Mouse (Mus musculus) midbrain, embryonic 14.5 days (tissue): ENCODE measurements at regions not wholly inside any gene's neighbourhood (a gene's known extent, or its start where the extent isn't known, plus 50 kb on each side); places are given as distances from the start of the nearest gene placed in this dataset.

Experiments used
- ATAC-seq: fragments of 200-750 bp; cut with Nextera tagmentation; 2 replicates; pipeline ENCODE4 v1.8.0; 2017; ENCODE audit warnings: moderate number of reproducible peaks, moderate library complexity; ENCODE audit not compliant: low FRiP score, low TSS enrichment
- DNase-seq: peaks from one replicate; pipeline ENCODE4 v3.0.0-alpha.2; 2015
- H3K27ac ChIP-seq: fragments of 300-500 bp; sonication (generic); replicated peaks from 2 replicates; pipeline ENCODE4 v1.5.1; 2014; ENCODE audit warnings: mild to moderate bottlenecking, low read depth, low read length, moderate library complexity
- H3K27me3 ChIP-seq: fragments of 300-500 bp; sonication (generic); 2 replicates; pipeline ENCODE4 v1.6.1; 2014; ENCODE audit warnings: low read length, control low read depth, mixed read lengths; ENCODE audit not compliant: control insufficient read depth, insufficient read depth
- H3K36me3 ChIP-seq: fragments of 300-500 bp; sonication (generic); 2 replicates; pipeline ENCODE4 v1.6.1; 2014; ENCODE audit warnings: low read length, control low read depth; ENCODE audit not compliant: control insufficient read depth, insufficient read depth
- H3K4me1 ChIP-seq: fragments of 300-500 bp; sonication (generic); 2 replicates; pipeline ENCODE4 v1.6.1; 2014; ENCODE audit warnings: mild to moderate bottlenecking, antibody characterized with exemption, low read length, control low read depth; ENCODE audit not compliant: control insufficient read depth, insufficient read depth
- H3K4me2 ChIP-seq: fragments of 300-500 bp; sonication (generic); 2 replicates; pipeline ENCODE4 v1.6.1; 2014; ENCODE audit warnings: mild to moderate bottlenecking, low read length, moderate library complexity
- H3K4me3 ChIP-seq: fragments of 300-500 bp; sonication (generic); replicated peaks from 2 replicates; pipeline ENCODE4 v1.5.1; 2014; ENCODE audit warnings: low read depth, low read length
- H3K9ac ChIP-seq: fragments of 300-500 bp; sonication (generic); replicated peaks from 2 replicates; pipeline ENCODE4 v1.6.1; 2014; ENCODE audit warnings: mild to moderate bottlenecking, low read length, moderate library complexity
- H3K9me3 ChIP-seq: fragments of 300-500 bp; sonication (generic); 2 replicates; pipeline ENCODE4 v1.6.1; 2016; ENCODE audit warnings: low read length, control low read depth, mixed read lengths; ENCODE audit not compliant: control insufficient read depth
- WGBS: fragments of 180-500 bp; shearing (Covaris S2); extraction: QIAGEN DNeasy Blood & Tissue Kit; methylation state at CpG from one replicate; pipeline ENCODE4 v1.1.7; 2014; 5-methylcytosine and 5-hydroxymethylcytosine counted together

GRCm38 (mm10) chr17:62378868-62379417, 502.2 kb downstream of the Efna5 start:
- Histone ChIP-seq H3K4me3 (no peak overlapping the region), H3K4me1 (no peaks in the 10 kb centered on the region), H3K9me3 (no peaks in the 10 kb centered on the region), H3K9ac (no peak overlapping the region), H3K27me3 (no peaks in the 10 kb centered on the region), H3K4me2 (no peak overlapping the region), H3K36me3 (no peaks in the 10 kb centered on the region), H3K27ac (no peak overlapping the region)
- 90% methylated on average over 8 of the region's 8 CpGs for WGBS
- ATAC-seq (no peak), DNase-seq (no peak)

- H3K27me3 ChIP-seq, result no peaks in the 10 kb centered on the region
- no peak for ATAC-seq
- no peak for DNase-seq
- H3K9ac ChIP-seq, result no peak overlapping the region
- H3K27ac ChIP-seq, result no peak overlapping the region
- 90% methylated on average over 3 of the region's 3 CpGs for WGBS
- H3K4me1 ChIP-seq, result no peaks in the 10 kb centered on the region
- H3K4me2 ChIP-seq, result no peak overlapping the region
- H3K9me3 ChIP-seq, result no peaks in the 10 kb centered on the region
- no peak overlapping the region for H3K4me3 ChIP-seq
- no peaks in the 10 kb centered on the region for H3K36me3 ChIP-seq
Measured at GRCm38 (mm10) chr17:62369100-62369499, 512.0 kb downstream of the Efna5 start.

- Histone ChIP-seq H3K4me2 (no peak overlapping the region), H3K4me3 (no peak overlapping the region), H3K27ac (no peak overlapping the region), H3K4me1 (no peaks in the 10 kb centered on the region), H3K9ac (no peak overlapping the region), H3K9me3 (no peaks in the 10 kb centered on the region), H3K36me3 (no peaks in the 10 kb centered on the region), H3K27me3 (no peaks in the 10 kb centered on the region)
- 83% methylated on average over 4 of the region's 4 CpGs for WGBS
- no peak for ATAC-seq
- no peak for DNase-seq
Measured at GRCm38 (mm10) chr17:62367937-62368336, 513.2 kb downstream of the Efna5 start.

- no peak overlapping the region for H3K4me2 ChIP-seq
- ATAC-seq (no peak), DNase-seq (no peak)
- H3K9me3 ChIP-seq, result no peaks in the 10 kb centered on the region
- no peak overlapping the region for H3K4me3 ChIP-seq
- H3K36me3 ChIP-seq, result no peaks in the 10 kb centered on the region
- no peaks in the 10 kb centered on the region for H3K27me3 ChIP-seq
- no peaks in the 10 kb centered on the region for H3K4me1 ChIP-seq
- no peak overlapping the region for H3K9ac ChIP-seq
- H3K27ac ChIP-seq, result no peak overlapping the region
Measured at GRCm38 (mm10) chr17:62358323-62358722, 522.8 kb downstream of the Efna5 start.

- peak; percentile 50 for DNase-seq
Measured at GRCm38 (mm10) chr17:62337890-62338557, 543.1 kb downstream of the Efna5 start.

GRCm38 (mm10) chr17:62330226-62330625, 550.9 kb downstream of the Efna5 start:
- Histone ChIP-seq H3K9ac (no peak overlapping the region), H3K4me1 (no peaks in the 10 kb centered on the region), H3K27ac (no peak overlapping the region), H3K4me2 (no peak overlapping the region), H3K4me3 (no peak overlapping the region), H3K36me3 (no peaks in the 10 kb centered on the region), H3K27me3 (no peaks in the 10 kb centered on the region), H3K9me3 (no peaks in the 10 kb centered on the region)
- WGBS, result 82% methylated on average over 4 of the region's 4 CpGs
- DNase-seq (no peak), ATAC-seq (no peak)

More at GRCm38 (mm10) chr17:62337890-62338557, 543.1 kb downstream of the Efna5 start:
- 28% methylated on average over 10 of the region's 10 CpGs for WGBS
- H3K36me3 ChIP-seq, result no peaks in the 10 kb centered on the region
- peak; percentile 72 for ATAC-seq
- H3K27me3 ChIP-seq, result no peaks in the 10 kb centered on the region
- no peak overlapping the region for H3K27ac ChIP-seq
- H3K4me2 ChIP-seq, result no peak overlapping the region
- H3K4me3 ChIP-seq, result no peak overlapping the region
- H3K9me3 ChIP-seq, result no peaks in the 10 kb centered on the region
- H3K4me1 ChIP-seq, result no peaks in the 10 kb centered on the region
- H3K9ac ChIP-seq, result no peak overlapping the region

GRCm38 (mm10) chr17:62326844-62327243, 554.3 kb downstream of the Efna5 start:
- Histone ChIP-seq H3K9ac (no peak overlapping the region), H3K9me3 (no peaks in the 10 kb centered on the region), H3K4me1 (no peaks in the 10 kb centered on the region), H3K36me3 (no peaks in the 10 kb centered on the region), H3K27me3 (no peaks in the 10 kb centered on the region), H3K27ac (no peak overlapping the region), H3K4me2 (no peak overlapping the region), H3K4me3 (no peak overlapping the region)
- ATAC-seq (no peak), DNase-seq (no peak)

DNA sequence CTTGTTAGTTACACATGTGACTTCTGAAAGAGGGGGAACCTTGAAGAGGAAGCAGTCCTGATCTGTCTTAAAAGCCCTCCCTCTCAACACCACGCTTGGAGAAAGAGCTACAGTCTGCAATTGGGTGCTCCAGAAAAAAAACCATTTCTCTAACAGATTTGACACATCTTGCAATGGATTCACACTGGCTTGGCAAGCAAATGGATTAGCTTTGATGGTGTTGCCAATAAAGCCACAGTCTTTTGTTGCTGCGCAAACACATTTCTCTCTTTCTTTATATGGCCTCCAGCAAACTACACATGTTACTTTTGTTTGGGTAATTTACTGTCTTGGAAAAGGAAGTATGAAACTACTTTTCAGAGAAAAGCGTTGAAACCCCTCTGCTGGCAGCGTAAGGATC, 562.1 kb downstream of the Efna5 start:
- H3K9me3 ChIP-seq, result no peaks in the 10 kb centered on the region
- H3K4me2 ChIP-seq, result no peak overlapping the region
- H3K27ac ChIP-seq, result no peak overlapping the region
- H3K36me3 ChIP-seq, result no peaks in the 10 kb centered on the region
- H3K4me1 ChIP-seq, result no peaks in the 10 kb centered on the region
- WGBS, result 85% methylated on average over 4 of the region's 4 CpGs
- ATAC-seq (no peak), DNase-seq (no peak)
- no peak overlapping the region for H3K4me3 ChIP-seq
- no peaks in the 10 kb centered on the region for H3K27me3 ChIP-seq
- no peak overlapping the region for H3K9ac ChIP-seq

DNA sequence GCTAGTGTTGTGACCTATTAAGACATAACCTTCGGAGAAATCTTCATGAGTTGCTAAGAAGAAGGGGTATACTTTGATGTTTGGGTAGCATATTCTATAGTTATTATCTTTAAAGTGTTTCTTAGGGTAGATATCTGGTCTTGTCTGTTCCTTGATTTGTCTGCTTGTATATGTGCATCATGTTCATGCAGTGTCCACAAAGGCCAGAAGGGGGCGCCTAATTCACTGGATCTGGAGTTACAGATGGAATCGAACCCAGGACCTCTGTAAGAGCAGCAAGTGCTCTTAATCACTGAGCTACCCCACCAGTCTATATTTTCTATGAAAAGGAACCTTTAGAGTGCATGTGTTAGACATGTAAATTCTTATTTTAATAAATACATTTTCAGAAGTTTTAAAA, 571.1 kb downstream of the Efna5 start:
- no peaks in the 10 kb centered on the region for H3K27me3 ChIP-seq

More for the DNA sequence above, 571.1 kb downstream of the Efna5 start:
- no peak overlapping the region for H3K9ac ChIP-seq
- ATAC-seq (no peak), DNase-seq (no peak)
- no peak overlapping the region for H3K27ac ChIP-seq
- no peaks in the 10 kb centered on the region for H3K9me3 ChIP-seq
- H3K4me2 ChIP-seq, result no peak overlapping the region
- WGBS, result 50% methylated on average over 3 of the region's 3 CpGs
- no peak overlapping the region for H3K4me3 ChIP-seq
- no peaks in the 10 kb centered on the region for H3K36me3 ChIP-seq
- H3K4me1 ChIP-seq, result no peaks in the 10 kb centered on the region
